Mouse (Mus musculus): ENCODE data around the gene Scarb1. TPM values are rescaled to one million over a fixed set of nuclear protein-coding genes. Genes with fewer than 3 reads are reported as not detected.

Scarb1 gene
- total RNA-seq, 2 experiments from 2014 or later = 22.0 to 28.0 TPM

Other genes starting within 250 kb of the Scarb1 start
- gene Ncor2, start 161.9 kb downstream of the Scarb1 start, total RNA-seq (2021) = 100 to 1,000 TPM; 167 to 240 TPM
- under 1 TPM in 1 of 2 experiments, not detected in 1; 0.32 TPM for gene Gm10382, start 48.2 kb upstream of the Scarb1 start, total RNA-seq (2021)
- 100 to 1,000 TPM; 817 to 877 TPM for gene Ubc, start 49.1 kb upstream of the Scarb1 start, total RNA-seq (2021)
- gene Dhx37, start 93.0 kb upstream of the Scarb1 start, total RNA-seq (2021) = 10 to 100 TPM; 11.2 to 11.7 TPM
- 100 to 1,000 TPM in 1 of 2 experiments, 10 to 100 TPM in 1; 91.6 to 102 TPM for gene Bri3bp, start 100.5 kb upstream of the Scarb1 start, total RNA-seq (2021)
- gene Aacs, start 134.7 kb upstream of the Scarb1 start, total RNA-seq (2021) = 10 to 100 TPM; 41.0 to 51.2 TPM
- 100 to 1,000 TPM; 140 to 144 TPM for gene Tmem132b, start 190.7 kb upstream of the Scarb1 start, total RNA-seq (2021)

Data from left cerebral cortex, postnatal 36 days (tissue).